ENCODE assay signal across 10 mouse cellular contexts in the genomic region with DNA sequence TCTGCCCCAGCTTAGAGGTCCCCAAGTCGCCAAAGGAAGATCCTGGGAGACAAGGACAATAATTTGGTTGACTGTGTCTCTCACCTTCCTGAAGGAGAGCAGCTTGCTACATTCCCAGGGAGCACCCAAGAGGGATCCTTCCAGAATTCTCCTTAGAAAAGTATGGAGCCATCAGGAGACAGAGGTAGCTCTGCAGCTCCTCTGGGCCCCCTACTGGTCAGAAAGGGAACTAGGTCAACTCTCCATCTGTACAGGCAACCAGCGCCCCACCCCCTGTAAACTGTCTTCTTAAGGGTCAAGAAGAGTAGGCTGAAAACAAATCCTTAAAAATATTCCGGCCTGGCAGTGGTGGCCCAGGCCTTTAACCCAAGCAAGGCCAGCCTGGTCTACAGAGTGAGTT. TPM values are rescaled to one million over a fixed set of nuclear protein-coding genes. Genes with fewer than 3 reads are reported as not detected.
DNase-seq lines count a peak whose midpoint lies in the region; ATAC-seq lines count a peak whose summit lies in the region.
"Had no signal": no experiment of that assay in that cellular context is flagged by ENCODE, and none has a peak within 500 bp of the region (broad histone marks: within the 10 kb centered on the region; RNA-seq: fewer than 3 reads in every experiment).

No protein-coding gene starts in this region.

- no peak for ATAC-seq in liver, embryonic 12.5 days

- peaks cover 49% of the 10 kb centered on the region for H3K4me1 ChIP-seq in liver, embryonic 12.5 days

- H3K4me2 ChIP-seq in liver, embryonic 12.5 days = no peak overlapping the region
- H3K4me2 ChIP-seq: embryonic facial prominence, embryonic 13.5 days; lung, embryonic 15.5 days had no signal

- no peak overlapping the region for H3K4me3 ChIP-seq in liver, embryonic 12.5 days
- H3K4me3 ChIP-seq: embryonic facial prominence, embryonic 13.5 days; lung, embryonic 15.5 days had no signal

- H3K27me3 ChIP-seq in liver, embryonic 12.5 days (replicated peaks) = 0 out of 2 replicates have a peak, but pooled peaks cover 1% of the 10 kb centered on the region
- H3K27me3 ChIP-seq: embryonic facial prominence, embryonic 13.5 days; lung, embryonic 15.5 days had no signal

- DNase-seq in liver = peak; percentile 74
- DNase-seq in NIH3T3 (ENCODE audit: low read depth) = peak; percentile 90
- DNase-seq in cerebellum, postnatal 14 days = peak; percentile 84 to 93
- DNase-seq in gastrocnemius, postnatal 25 days = peak; percentile 48
- DNase-seq in kidney, postnatal 36 days = peak; percentile 82 to 88
- peak; percentile 73 for DNase-seq in mesoderm, embryonic 11.5 days (ENCODE audit: low read depth, low spot score)
- DNase-seq in thymus, postnatal 0 days (ENCODE audit: low spot score) = peak; percentile 67

- no peak overlapping the region for H3K27ac ChIP-seq in liver, embryonic 12.5 days
- H3K27ac ChIP-seq: embryonic facial prominence, embryonic 13.5 days; lung, embryonic 15.5 days had no signal

- H3K9me3 ChIP-seq in liver, embryonic 12.5 days (replicated peaks) = no peaks in the 10 kb centered on the region
- H3K9me3 ChIP-seq: embryonic facial prominence, embryonic 13.5 days; lung, embryonic 15.5 days had no signal

- H3K9ac ChIP-seq in liver, embryonic 12.5 days = no peak overlapping the region
- H3K9ac ChIP-seq: embryonic facial prominence, embryonic 13.5 days; lung, embryonic 15.5 days had no signal

- 34% methylated on average over 3 of the region's 3 CpGs for WGBS in liver, embryonic 12.5 days (ENCODE audit: insufficient replicate concordance)

- H3K36me3 ChIP-seq in liver, embryonic 12.5 days = peaks cover 58% of the 10 kb centered on the region

RNA-seq across cellular contexts. Expression of a gene that starts 7.0 kb away (rescaled TPM):
- polyA plus RNA-seq in liver, embryonic 12.5 days (2016; fragmentation: Nextera tagmentation; extraction: Ambion mirVana) = 0.05 and 0.07 TPM in 2 replicates
- total RNA-seq in gastrocnemius, postnatal 25 days (2021) = 1 to 10 TPM in 1 of 2 experiments, under 1 TPM in 1; 0.36 to 1.5 TPM
- polyA plus RNA-seq in thymus, postnatal 0 days (2015; fragmentation: Nextera tagmentation; extraction: Ambion mirVana) = 0.09 TPM in 1 of 2 replicates, not detected in the other

RNA-seq across cellular contexts. Expression of a gene that starts 11.3 kb away (rescaled TPM):
- polyA plus RNA-seq in liver, embryonic 12.5 days (2016; fragmentation: Nextera tagmentation; extraction: Ambion mirVana) = 6.0 and 6.5 TPM in 2 replicates
- total RNA-seq in gastrocnemius, postnatal 25 days (2021) = 1 to 10 TPM; 1.8 to 2.7 TPM
- polyA plus RNA-seq in thymus, postnatal 0 days (2015; fragmentation: Nextera tagmentation; extraction: Ambion mirVana) = 30.0 and 32.9 TPM in 2 replicates

RNA-seq across cellular contexts. Expression of a gene that starts 23.5 kb away (rescaled TPM):
- polyA plus RNA-seq in liver, embryonic 12.5 days (2016; fragmentation: Nextera tagmentation; extraction: Ambion mirVana) = 7.8 and 9.0 TPM in 2 replicates
- 1 to 10 TPM; 2.9 to 3.9 TPM for total RNA-seq in gastrocnemius, postnatal 25 days (2021)
- 16.7 and 20.8 TPM in 2 replicates for polyA plus RNA-seq in thymus, postnatal 0 days (2015; fragmentation: Nextera tagmentation; extraction: Ambion mirVana)

RNA-seq across cellular contexts. Expression of a gene that starts 23.6 kb away (rescaled TPM):
- 33.4 and 36.0 TPM in 2 replicates for polyA plus RNA-seq in liver, embryonic 12.5 days (2016; fragmentation: Nextera tagmentation; extraction: Ambion mirVana)
- 10 to 100 TPM; 13.9 to 15.4 TPM for total RNA-seq in gastrocnemius, postnatal 25 days (2021)
- polyA plus RNA-seq in thymus, postnatal 0 days (2015; fragmentation: Nextera tagmentation; extraction: Ambion mirVana) = 201 and 205 TPM in 2 replicates

RNA-seq across cellular contexts. Expression of a gene that starts 23.7 kb away (rescaled TPM):
- polyA plus RNA-seq in liver, embryonic 12.5 days (2016; fragmentation: Nextera tagmentation; extraction: Ambion mirVana) = 0.10 TPM in 1 of 2 replicates, not detected in the other
- under 1 TPM; 0.16 to 0.18 TPM for total RNA-seq in gastrocnemius, postnatal 25 days (2021)
- 0.05 and 0.14 TPM in 2 replicates for polyA plus RNA-seq in thymus, postnatal 0 days (2015; fragmentation: Nextera tagmentation; extraction: Ambion mirVana)
